Mouse (Mus musculus) C2C12 (cell line): ENCODE measurements at regions not wholly inside any gene's neighbourhood (a gene's known extent, or its start where the extent isn't known, plus 50 kb on each side); places are given as distances from the start of the nearest gene placed in this dataset.

Experiments
- CTCF ChIP-seq: IDR thresholded peaks from one replicate; pipeline ENCODE4 v1.5.1; 2011; ENCODE audit not compliant: control insufficient read depth, insufficient read depth, insufficient read length
- MAX ChIP-seq: IDR thresholded peaks from one replicate; pipeline ENCODE4 v1.6.1; 2011; ENCODE audit warnings: mild to moderate bottlenecking, control low read depth
- MYOG ChIP-seq: IDR thresholded peaks from one replicate; pipeline ENCODE4 v1.6.1; 2011; ENCODE audit not compliant: control insufficient read depth, insufficient read length; ENCODE audit errors: extremely low read depth
- USF1 ChIP-seq: IDR thresholded peaks from one replicate; pipeline ENCODE4 v1.6.1; 2011; ENCODE audit warnings: low read depth, mild to moderate bottlenecking, control low read depth, moderate library complexity

GRCm38 (mm10) chr11:24739710-24740255 lies 661.9 kb downstream of the Bcl11a start:
- TF ChIP-seq CTCF, result no peak
- TF ChIP-seq USF1, result no peak
- TF ChIP-seq MYOG, result no peak
- no peak for TF ChIP-seq MAX
